Mouse (Mus musculus): Measurements from ENCODE around the gene Cx3cr1.

Cx3cr1 gene

DNA sequence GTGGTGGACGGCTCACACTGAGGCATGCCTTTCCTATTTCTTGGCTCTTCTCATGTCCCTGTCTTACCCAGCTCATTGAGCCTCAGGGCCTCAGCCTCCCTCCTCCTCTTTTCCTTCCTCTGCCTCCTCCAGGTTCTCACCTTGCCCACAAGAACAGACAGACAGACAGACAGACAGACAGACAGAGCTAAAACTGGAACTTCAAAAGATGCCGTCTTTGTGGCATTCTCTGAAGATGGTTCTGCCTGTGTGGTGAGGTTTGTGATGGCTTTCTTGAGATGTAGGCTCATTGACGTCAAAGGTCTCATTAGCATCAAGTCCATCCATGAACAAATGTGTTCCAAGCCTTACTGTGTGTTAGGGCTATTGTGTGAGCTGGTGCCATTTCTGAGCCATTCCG is 13.0 kb upstream of the Cx3cr1 start:
- DNase-seq (ENCODE audit: low spot score): no peak

DNA sequence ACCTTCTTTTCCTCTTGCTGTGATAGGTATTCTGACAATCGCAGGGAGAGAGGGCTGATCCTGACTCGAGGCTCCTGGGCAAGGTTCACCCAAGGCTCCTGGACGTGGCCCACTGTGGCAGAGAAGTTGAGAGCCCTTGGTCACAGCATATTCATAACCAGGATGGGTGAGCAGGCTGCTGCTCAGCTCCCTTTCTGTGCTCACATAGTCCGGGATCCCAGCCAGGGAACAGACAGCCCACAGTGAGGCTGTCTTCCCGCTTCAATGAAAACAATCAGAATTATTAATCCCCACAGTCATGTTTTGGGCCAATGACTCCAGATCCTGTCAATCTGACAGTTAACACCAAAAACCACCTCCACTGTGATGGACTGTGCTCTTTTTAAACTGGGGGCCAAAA is 12.3 kb upstream of the Cx3cr1 start:
- no peak for DNase-seq (ENCODE audit: low spot score)

DNA sequence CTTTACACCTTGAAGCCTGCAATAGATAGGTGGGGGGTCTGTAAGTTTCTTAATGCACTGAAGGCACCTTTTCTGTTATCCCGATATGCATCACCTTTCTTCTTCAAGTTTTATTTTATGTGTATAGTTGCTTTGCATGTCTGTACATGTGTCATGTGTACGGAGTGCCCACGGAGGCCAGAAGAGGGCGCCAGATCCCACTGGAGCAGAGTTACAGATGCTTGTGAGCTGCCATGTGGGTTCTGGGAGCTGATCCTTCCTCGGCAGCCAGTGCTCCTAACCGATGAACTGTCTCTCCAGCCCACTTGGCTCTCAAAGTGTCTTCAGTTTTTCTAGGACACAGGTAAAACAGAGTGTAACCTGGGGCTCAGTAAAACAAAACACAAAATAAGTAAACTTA is 11.6 kb upstream of the Cx3cr1 start:
- no peak for DNase-seq (ENCODE audit: low spot score)

GRCm38 (mm10) chr9:120080546-120081108 is 10.9 kb upstream of the Cx3cr1 start:
- no peak for DNase-seq (ENCODE audit: low spot score)

DNA sequence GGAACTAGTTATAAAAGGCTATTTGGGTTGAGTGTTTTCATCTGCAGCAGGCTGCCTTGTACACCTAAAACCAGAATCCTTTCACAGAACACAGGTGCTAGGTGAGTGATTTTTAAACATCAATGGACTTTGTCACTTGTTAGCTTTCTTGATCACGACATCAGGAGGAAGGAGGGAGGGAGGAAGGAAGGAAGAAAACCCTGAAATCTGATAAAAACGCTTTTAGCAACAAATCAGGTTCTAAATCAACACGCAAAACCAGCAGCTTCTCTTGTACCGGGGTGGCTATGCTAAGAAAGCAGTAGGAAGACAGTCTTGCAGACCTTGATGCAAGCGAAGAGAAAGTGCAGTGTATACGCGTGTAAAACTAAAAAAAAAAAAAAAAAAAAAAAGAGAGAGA is 10.2 kb upstream of the Cx3cr1 start:
- DNase-seq (ENCODE audit: low spot score): no peak

DNA sequence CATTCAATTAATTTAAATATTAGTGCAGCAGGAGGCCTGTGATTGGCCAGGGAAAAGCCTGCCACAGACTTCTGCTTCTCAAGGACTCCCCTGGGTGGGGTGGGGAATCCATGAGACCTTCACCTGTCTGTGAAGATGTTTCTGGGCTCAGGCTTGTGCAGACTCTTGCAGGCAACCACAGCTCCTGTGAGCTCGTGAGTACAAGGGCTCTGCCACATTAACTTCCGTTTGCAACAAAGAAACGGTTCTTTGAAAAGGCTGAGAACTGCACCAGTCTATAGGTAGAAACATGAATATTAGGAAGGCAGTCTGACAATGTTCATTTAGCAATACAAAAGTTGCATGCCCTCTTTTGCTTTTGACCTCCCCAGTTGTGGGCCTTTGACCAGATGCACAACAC is 8.6 kb upstream of the Cx3cr1 start:
- DNase-seq (ENCODE audit: low spot score): no peak

- no peak for DNase-seq (ENCODE audit: low spot score)
Observed at GRCm38 (mm10) chr9:120074516-120074915, 4.8 kb upstream of the Cx3cr1 start.

DNA sequence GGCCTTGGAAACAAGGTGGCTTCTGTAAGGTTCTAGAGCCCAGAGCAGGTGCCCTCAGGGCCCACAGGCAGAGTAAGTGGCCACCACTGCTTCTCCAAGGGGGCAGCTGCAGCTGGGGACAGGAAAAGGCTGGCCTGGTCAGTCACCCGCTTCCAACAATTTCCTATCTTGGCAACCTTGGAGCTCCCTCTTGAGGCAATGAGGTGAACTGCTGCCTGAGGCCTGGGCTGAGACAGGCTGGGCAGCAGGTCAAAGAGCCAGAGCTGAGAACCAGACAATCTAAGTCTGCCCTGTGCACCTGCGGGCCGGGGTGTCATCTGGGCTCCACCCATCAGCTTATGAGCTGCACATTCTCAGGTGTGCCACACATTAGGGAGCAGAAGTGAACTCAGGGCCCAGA is 3.5 kb upstream of the Cx3cr1 start:
- peak; percentile 86 for DNase-seq (ENCODE audit: low spot score)

DNA sequence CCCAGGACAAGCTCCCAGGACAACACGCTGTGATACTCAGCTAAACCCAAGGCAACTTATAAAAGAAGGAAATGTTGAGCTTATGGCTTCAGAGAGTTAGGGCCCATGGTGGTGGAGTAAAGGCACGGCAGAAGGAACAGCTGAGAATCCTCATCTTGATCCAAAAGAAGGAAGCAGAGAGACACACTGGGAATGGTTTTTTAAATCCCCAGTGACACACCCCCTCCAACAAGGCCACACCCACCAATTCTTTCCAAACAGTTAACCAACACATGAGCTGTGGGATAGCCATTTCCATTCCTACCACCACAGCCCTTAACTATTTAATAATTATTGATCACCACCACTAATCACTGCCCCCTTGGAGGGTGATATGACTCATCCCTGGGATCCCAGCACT is 1.6 kb upstream of the Cx3cr1 start:
- no peak for DNase-seq (ENCODE audit: low spot score)

DNA sequence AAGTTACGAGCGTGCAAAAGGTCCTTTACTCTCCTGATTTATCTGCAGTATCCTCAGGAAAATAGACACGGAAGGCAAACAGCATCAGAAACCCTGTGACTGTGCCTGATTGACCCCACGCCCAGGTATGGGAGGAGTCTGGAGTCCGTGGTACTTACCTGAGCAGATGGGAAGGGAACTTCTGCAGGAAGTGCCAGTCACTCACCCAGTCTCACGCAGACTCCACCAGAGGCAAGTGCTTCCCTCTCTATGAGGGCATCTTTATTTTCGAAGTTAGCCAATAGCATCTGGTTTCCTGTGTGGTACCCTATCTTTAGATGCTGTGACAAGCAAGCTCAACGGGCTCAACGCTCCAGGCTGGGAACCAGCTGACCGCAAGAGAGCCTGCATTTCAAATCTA is 1.6 kb downstream of the Cx3cr1 start:
- no peak for DNase-seq (ENCODE audit: low spot score)

DNA sequence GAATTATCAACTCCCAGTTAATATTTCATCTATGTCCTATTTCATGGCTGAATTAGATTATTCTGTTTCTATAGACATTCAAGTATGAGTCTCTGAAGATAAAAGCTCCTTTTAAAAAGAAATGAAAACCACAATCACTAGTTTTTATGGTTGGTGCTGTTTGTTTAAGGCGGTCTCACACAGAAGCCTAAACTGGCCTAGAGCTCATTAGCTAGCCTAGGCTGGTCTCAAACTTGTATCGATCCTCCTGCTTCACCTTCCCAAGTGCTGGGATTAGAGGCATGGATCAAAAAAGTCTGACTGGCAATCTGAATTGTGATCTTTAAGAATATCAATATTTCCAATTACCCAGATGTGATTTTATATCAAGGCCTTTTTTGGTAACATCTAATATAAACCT is 2.1 kb downstream of the Cx3cr1 start:
- DNase-seq (ENCODE audit: low spot score): no peak

DNA sequence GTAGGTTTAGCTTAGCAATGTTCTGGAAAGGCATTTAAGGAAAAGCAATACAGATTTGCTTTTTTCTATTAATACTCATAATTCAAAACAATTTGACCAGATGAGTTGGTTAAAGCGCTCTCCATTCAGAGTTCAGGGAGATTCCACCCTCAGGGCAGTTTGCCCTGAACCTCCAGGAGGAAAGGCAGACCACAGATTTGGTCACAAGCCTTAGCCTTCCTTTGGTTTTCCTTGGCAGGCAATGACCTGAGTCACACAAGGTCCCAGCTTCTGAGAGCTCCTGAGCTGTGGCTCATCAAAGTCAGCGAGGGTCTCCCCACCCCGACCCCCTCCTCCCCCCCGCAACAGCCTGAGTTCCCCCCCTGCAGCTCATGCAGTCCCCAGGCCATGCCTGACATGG is 5.4 kb downstream of the Cx3cr1 start:
- DNase-seq (ENCODE audit: low spot score): no peak

DNA sequence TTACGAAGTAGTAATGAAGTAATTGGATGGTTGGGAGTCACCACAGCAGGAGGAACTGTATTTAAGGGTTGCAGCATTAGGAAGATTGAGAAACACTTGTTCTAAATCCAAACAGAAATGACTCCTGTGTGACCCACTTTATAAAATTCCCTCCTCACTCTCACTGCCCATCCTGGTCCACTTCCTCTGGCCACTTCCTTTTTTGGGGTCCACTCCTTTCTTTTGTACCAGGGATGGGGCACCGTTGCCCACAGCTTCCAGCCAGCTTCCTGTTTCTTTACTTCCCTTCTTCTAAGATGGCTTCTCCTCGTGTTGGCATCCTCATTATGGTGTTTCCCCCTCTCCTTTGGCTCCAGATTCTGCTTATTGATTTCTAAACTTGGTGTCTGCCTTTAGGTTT is 10.9 kb downstream of the Cx3cr1 start:
- DNase-seq (ENCODE audit: low spot score): no peak

DNA sequence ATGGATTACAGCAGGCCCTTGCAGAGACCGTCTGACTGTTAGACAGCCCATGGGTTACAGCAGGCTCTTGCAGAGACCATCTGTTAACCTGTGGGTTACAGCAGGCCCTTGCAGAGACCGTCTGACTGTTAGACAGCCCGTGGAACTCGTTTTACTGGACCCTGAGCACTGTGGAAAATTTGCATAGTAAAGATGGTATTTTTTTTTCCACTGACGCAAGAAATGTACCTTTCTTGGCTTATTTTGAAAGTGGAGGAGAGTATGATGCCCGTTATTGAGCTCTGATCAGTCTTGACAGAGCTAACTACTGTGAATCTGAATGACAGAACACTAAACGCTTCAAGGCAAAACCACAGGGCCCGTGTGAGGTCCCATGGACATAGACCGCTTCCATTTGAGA is 13.5 kb downstream of the Cx3cr1 start:
- DNase-seq (ENCODE audit: low spot score): no peak

DNA sequence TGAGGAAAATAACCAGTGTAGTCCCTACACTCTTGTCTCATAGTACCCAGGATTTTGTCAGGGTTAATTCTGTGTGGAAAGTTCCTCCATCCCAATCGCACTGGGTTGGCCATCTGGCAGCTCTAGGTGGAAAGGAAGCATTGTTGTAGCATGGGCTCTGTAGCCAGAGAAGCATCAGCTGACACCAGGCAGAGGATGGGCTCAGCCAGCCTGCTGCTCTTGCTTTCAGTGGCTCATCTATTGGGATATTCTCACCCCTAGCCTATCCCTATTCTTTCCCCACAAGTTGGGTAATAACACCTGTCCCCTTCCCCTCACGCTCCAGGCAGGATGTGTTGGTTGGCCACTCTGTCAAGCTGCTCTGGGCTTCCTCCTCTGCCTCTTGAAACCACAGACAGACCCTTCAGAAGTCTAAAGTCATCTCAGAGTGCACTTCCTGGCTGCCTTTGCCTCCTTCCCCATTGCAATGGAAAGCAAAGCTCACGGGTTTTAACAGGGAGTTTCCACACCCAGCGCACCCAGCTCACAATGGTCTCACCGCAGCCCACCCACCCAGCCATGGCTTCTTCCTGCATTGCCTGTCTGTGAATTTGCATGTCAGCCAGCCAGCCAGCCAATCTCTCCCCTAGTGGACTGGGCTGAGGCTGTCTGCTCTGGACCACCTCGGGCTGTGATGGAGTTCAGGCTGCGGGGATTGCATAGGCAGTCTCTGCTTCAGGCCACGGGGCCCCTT is 15.0 kb downstream of the Cx3cr1 start:
- DNase-seq (ENCODE audit: low spot score): no peak

- no peak for DNase-seq (ENCODE audit: low spot score)
Observed at GRCm38 (mm10) chr9:120049407-120049806, 20.3 kb downstream of the Cx3cr1 start.

- DNase-seq (ENCODE audit: low spot score): no peak
Observed at GRCm38 (mm10) chr9:120048495-120048894, 21.2 kb downstream of the Cx3cr1 start.

DNA sequence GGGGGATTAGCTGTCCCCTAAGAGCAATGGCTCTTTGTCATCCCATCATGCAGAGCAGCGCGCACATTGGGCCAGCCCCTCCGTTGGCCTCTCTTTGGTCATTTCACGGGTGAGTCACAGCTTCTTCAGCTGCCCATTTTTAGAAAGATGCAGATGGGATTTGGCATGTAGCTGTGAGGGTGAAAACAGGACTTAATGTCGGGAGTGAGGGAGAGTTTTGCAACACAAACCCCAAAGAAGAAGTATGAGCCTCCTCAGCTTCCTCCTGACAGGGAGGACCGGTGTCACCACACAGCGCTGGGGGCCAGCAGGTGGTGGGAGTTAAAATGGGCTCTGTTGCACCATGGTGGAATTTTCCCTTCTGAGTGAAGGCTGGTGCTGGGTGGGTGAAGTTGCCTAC is 26.6 kb downstream of the Cx3cr1 start:
- DNase-seq (ENCODE audit: low spot score): no peak

- DNase-seq (ENCODE audit: low spot score): no peak
Observed at GRCm38 (mm10) chr9:120037414-120037813, 32.3 kb downstream of the Cx3cr1 start.

- DNase-seq (ENCODE audit: low spot score): no peak
Observed at GRCm38 (mm10) chr9:120034375-120034774, 35.3 kb downstream of the Cx3cr1 start.

GRCm38 (mm10) chr9:120032710-120033109 is 37.0 kb downstream of the Cx3cr1 start:
- DNase-seq (ENCODE audit: low spot score): no peak

DNA sequence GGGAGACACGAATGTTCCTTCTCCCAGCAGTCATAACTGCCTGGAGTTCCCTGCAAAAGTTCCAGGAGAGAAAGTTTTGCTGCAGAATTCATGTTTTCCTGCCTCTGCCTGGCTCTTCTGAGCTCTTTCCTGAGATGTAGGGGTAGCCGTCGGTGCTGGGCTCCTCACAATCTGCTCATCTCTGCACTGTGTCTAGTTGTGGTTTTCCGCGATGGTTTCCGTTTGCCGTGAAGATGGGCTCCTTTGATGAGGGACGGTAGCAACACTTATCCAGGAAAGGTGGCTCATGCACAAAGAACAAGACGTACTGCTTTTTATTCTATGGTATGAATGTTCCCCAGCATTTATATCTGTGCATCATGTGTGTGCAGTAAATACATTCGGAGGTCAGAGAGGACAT is 39.3 kb downstream of the Cx3cr1 start:
- DNase-seq (ENCODE audit: low spot score): no peak

DNA sequence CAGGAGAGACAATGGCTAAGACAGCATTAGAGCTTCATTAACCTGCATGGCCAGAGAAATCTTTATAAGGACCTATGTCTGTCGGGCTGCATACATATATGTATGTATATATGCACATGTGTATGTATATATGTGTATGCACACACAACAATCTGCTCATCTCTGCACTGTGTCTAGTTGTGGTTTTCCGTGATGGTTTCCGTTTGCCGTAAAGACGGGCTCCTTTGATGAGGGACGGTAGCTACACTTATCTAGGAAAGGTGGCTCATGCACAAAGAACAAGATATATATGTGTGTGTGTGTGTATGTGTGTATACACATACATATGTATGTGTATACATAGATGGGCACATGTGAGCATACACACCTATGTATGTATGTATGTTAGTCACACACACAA is 39.8 kb downstream of the Cx3cr1 start:
- no peak for DNase-seq (ENCODE audit: low spot score)

Measured in ovary, postnatal 14 days (tissue).